18 mouse cellular contexts compared by ENCODE assay signal in the genomic region with DNA sequence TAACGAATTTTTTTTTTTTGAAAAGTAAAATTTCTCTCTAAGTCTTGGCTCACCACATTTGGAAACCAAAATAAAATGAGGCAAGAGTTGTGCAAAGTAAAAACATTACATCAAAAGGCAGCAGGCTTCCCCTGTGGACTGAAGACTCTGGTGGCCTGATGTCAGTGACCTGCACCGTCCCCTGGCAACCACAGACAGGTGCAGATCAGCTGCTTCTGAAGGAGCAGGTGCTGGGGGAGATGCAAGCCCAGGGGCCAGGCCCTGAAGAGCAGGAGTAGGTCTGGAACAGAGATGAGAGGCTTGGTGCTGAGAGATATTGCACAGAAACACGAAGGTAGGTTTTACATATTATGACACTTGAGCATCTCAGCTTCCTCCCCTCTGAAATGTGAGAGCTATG.
DNase-seq lines count a peak whose midpoint lies in the region; ATAC-seq and TF ChIP-seq lines count a peak whose summit lies in the region.
"Had no signal": no experiment of that assay in that cellular context is flagged by ENCODE, and none has a peak within 500 bp of the region (broad histone marks: within the 10 kb centered on the region; RNA-seq: fewer than 3 reads in every experiment).

No protein-coding gene starts in this region.

- TF ChIP-seq CTCF in layer of hippocampus, adult 2 months (conservative IDR thresholded peaks at IDR 0.05) = no peak

- H3K4me2 ChIP-seq in hindbrain, embryonic 12.5 days (replicated peaks) = no peak overlapping the region
- no peak overlapping the region for H3K4me2 ChIP-seq in hindbrain, embryonic 11.5 days (replicated peaks; ENCODE audit: low read depth, low read length)
- no peak overlapping the region for H3K4me2 ChIP-seq in neural tube, embryonic 15.5 days
- H3K4me2 ChIP-seq: embryonic facial prominence, embryonic 12.5 days; embryonic facial prominence, embryonic 15.5 days had no signal

- no peak overlapping the region for H3K4me3 ChIP-seq in hindbrain, embryonic 12.5 days
- no peak overlapping the region for H3K4me3 ChIP-seq in hindbrain, embryonic 11.5 days (ENCODE audit: low read depth, low read length)
- H3K4me3 ChIP-seq in layer of hippocampus, adult 2 months = no peak overlapping the region
- no peak overlapping the region for H3K4me3 ChIP-seq in neural tube, embryonic 15.5 days (replicated peaks)
- H3K4me3 ChIP-seq in limb, embryonic 10.5 days = no peak overlapping the region
- H3K4me3 ChIP-seq: embryonic facial prominence, embryonic 12.5 days; embryonic facial prominence, embryonic 15.5 days; heart, adult 2 months; heart, embryonic 10.5 days had no signal

- peaks cover 25% of the 10 kb centered on the region for H3K4me1 ChIP-seq in hindbrain, embryonic 12.5 days
- no peaks in the 10 kb centered on the region for H3K4me1 ChIP-seq in hindbrain, embryonic 11.5 days (replicated peaks; ENCODE audit: control insufficient read depth, insufficient read depth, low read length)
- H3K4me1 ChIP-seq in neural tube, embryonic 15.5 days = peaks cover 34% of the 10 kb centered on the region
- peaks cover 25% of the 10 kb centered on the region for H3K4me1 ChIP-seq in limb, embryonic 10.5 days
- H3K4me1 ChIP-seq: embryonic facial prominence, embryonic 12.5 days; embryonic facial prominence, embryonic 15.5 days had no signal

- no peak overlapping the region for H3K9ac ChIP-seq in hindbrain, embryonic 12.5 days
- H3K9ac ChIP-seq in hindbrain, embryonic 11.5 days (ENCODE audit: low read depth, low read length) = no peak overlapping the region
- no peak overlapping the region for H3K9ac ChIP-seq in neural tube, embryonic 15.5 days (replicated peaks)
- H3K9ac ChIP-seq: embryonic facial prominence, embryonic 12.5 days; embryonic facial prominence, embryonic 15.5 days; forebrain, postnatal 0 days had no signal

- 66% methylated on average over 3 of the region's 3 CpGs for WGBS in hindbrain, embryonic 12.5 days
- 81% methylated on average over 3 of the region's 3 CpGs for WGBS in hindbrain, embryonic 11.5 days
- WGBS in neural tube, embryonic 15.5 days = 71% methylated on average over 3 of the region's 3 CpGs
- 76% methylated on average over 3 of the region's 3 CpGs for WGBS in limb, embryonic 10.5 days

- peak overlapping the region; percentile 44; the same call in 1 of the 2 replicates for H3K27ac ChIP-seq in hindbrain, embryonic 12.5 days
- no peak overlapping the region for H3K27ac ChIP-seq in hindbrain, embryonic 11.5 days (ENCODE audit: low read depth, low read length)
- 0 out of 2 replicates have a peak overlapping the region, but pooled peaks have one; percentile 7 for H3K27ac ChIP-seq in layer of hippocampus, adult 2 months
- peak overlapping the region; percentile 35 for H3K27ac ChIP-seq in neural tube, embryonic 15.5 days (replicated peaks)
- no peak overlapping the region for H3K27ac ChIP-seq in limb, embryonic 10.5 days
- H3K27ac ChIP-seq: embryonic facial prominence, embryonic 12.5 days; embryonic facial prominence, embryonic 15.5 days; heart, adult 2 months; heart, embryonic 10.5 days had no signal

- no peak for DNase-seq in hindbrain, embryonic 11.5 days (ENCODE audit: low spot score)
- no peak for DNase-seq in layer of hippocampus, adult 2 months (ENCODE audit: low spot score in 2 of 2)
- no peak for DNase-seq in layer of hippocampus, postnatal 25 days (ENCODE audit: extremely low spot score in 1 of 2, low spot score in 1 of 2)
- DNase-seq in A20 (ENCODE audit: low read depth, low spot score) = peak; percentile 27
- no peak for DNase-seq in limb, embryonic 10.5 days (ENCODE audit: low spot score)
- DNase-seq: adrenal gland, adult 2 months; adrenal gland, postnatal 14 days; cerebellum, adult 11 months; cerebellum, adult 9-11 months; forebrain, postnatal 0 days; gastrocnemius, postnatal 25 days; heart, adult 2 months had no signal

- no peaks in the 10 kb centered on the region for H3K27me3 ChIP-seq in hindbrain, embryonic 12.5 days
- no peaks in the 10 kb centered on the region for H3K27me3 ChIP-seq in hindbrain, embryonic 11.5 days (ENCODE audit: control insufficient read depth, insufficient read depth, low read length)
- no peaks in the 10 kb centered on the region for H3K27me3 ChIP-seq in neural tube, embryonic 15.5 days (replicated peaks)
- no peaks in the 10 kb centered on the region for H3K27me3 ChIP-seq in limb, embryonic 10.5 days (ENCODE audit: low read depth, poor library complexity, severe bottlenecking)
- H3K27me3 ChIP-seq: embryonic facial prominence, embryonic 12.5 days; embryonic facial prominence, embryonic 15.5 days had no signal

- ATAC-seq in hindbrain, embryonic 12.5 days (ENCODE audit: low FRiP score) = no peak
- no peak for ATAC-seq in hindbrain, embryonic 11.5 days (ENCODE audit: low FRiP score)
- ATAC-seq in neural tube, embryonic 15.5 days (ENCODE audit: low FRiP score) = no peak
- ATAC-seq: CD4-positive, CD25-positive, alpha-beta regulatory T cell, adult 4 months; forebrain, postnatal 0 days had no signal

- H3K36me3 ChIP-seq in hindbrain, embryonic 12.5 days = no peaks in the 10 kb centered on the region
- H3K36me3 ChIP-seq in hindbrain, embryonic 11.5 days (ENCODE audit: control insufficient read depth, insufficient read depth, low read length) = no peaks in the 10 kb centered on the region
- H3K36me3 ChIP-seq in neural tube, embryonic 15.5 days = no peaks in the 10 kb centered on the region
- H3K36me3 ChIP-seq in limb, embryonic 10.5 days = no peaks in the 10 kb centered on the region
- H3K36me3 ChIP-seq: embryonic facial prominence, embryonic 12.5 days; embryonic facial prominence, embryonic 15.5 days; heart, embryonic 10.5 days had no signal

- no peaks in the 10 kb centered on the region for H3K9me3 ChIP-seq in hindbrain, embryonic 12.5 days (replicated peaks)
- no peaks in the 10 kb centered on the region for H3K9me3 ChIP-seq in hindbrain, embryonic 11.5 days (ENCODE audit: control insufficient read depth, low read length)
- no peaks in the 10 kb centered on the region for H3K9me3 ChIP-seq in neural tube, embryonic 15.5 days (replicated peaks)
- no peaks in the 10 kb centered on the region for H3K9me3 ChIP-seq in limb, embryonic 10.5 days (replicated peaks)
- H3K9me3 ChIP-seq: embryonic facial prominence, embryonic 12.5 days; embryonic facial prominence, embryonic 15.5 days; heart, embryonic 10.5 days had no signal

Comparison
In these comparisons a context has a peak if more than half of its experiments do, and no peak if none do; other contexts are left out.
1. H3K27ac ChIP-seq: peak in hindbrain, embryonic 12.5 days (single experiment), layer of hippocampus, adult 2 months (single experiment) and neural tube, embryonic 15.5 days (single experiment); none in hindbrain, embryonic 11.5 days (single experiment) and limb, embryonic 10.5 days (single experiment).